Mouse (Mus musculus) brain, embryonic 18.5 days (tissue): ENCODE results near the gene Gm7735.
"Not testable (repeated sequence)": the region's sequence is repeated elsewhere in the genome, so short reads cannot be mapped to it uniquely, and the experiment has no call there.

Source experiments
- DNase-seq: peaks from one replicate; pipeline ENCODE4 v3.0.0-alpha.2; 2012; ENCODE audit warnings: low read depth, low spot score

Gene Gm7735

DNA sequence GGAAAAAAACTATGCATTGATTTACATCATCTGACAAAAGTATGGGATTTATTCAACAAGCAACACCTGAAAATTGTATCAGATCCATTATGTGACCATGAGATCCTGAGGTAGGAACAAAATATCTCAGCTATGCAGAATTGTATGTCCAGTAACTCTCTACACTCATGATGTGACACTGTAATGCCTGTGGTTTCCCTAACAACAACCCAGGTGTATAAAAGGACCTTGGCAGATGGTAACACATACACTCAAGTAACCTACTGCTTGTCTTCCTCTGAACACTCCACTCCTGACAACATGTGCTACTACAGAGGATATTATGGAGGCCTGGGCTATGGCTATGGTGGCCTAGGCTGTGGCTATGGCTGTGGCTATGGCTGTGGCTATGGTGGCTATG is at the start of gene Gm7735:
Gene Gm7735 (plus strand): TSS at position 301 of the 400 bp plus-strand sequence.
- not testable (repeated sequence) for DNase-seq

DNA sequence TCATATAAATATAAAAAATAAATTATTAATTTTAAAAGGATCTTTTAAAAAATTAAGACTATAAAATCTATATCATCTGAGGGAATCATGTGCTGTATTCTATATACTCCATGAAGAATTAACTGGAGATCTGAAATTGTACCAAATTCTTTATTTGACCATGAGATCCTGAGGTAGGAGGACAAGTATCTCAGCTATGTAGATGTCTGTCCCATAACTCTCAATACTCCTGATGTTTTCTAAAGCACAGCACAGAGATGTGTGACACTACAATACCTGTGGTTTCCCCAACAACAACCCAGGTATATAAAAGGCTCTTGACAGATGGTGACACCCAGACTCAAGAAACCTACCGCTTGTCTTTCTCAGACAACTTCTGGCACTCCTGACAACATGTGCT is 28.7 kb upstream of the Gm7735 start, which contains the start of gene Gm6358:
Gene Gm6358 (plus strand): TSS at position 301 of the 400 bp plus-strand sequence.
- DNase-seq, result no peak

DNA sequence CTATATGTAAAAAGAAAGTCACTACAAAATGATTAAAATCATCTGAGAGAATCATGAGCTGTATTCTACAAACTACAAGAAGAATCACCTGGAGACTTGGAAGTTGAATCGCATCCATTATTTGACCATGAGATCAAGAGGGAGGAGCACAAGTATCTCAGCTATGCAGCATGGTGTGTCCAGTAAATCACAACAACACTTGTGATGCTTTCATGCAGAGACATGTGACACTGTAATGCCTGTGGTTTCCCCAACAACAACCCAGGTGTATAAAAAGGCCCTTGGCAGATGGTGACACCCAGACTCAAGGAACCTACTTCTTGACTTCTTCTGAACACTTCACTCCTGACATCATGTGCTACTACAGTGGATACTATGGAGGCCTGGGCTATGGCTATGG is 18.5 kb upstream of the Gm7735 start, which contains the start of gene Gm10061:
Gene Gm10061 (plus strand): TSS at position 301 of the 400 bp plus-strand sequence.
- no peak for DNase-seq

DNA sequence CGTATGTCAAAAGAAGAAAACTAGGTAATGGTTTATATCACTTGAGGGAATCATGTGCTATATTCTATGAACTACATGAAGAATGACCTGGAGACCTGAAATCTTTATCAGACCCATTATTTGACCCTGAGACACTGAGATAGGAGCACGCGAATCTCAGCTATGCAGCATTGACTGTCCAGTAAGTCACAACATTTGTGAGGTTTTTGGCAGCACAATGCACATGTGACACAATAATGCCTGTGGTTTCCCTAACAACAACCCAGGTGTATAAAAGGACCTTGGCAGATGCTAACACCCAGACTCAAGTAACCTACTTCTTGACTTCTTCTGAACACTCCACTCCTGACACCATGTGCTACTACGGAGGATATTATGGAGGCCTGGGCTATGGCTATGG is 11.6 kb upstream of the Gm7735 start, which contains the start of gene Gm9789:
Gene Gm9789 (plus strand): TSS at position 301 of the 400 bp plus-strand sequence.
- no peak for DNase-seq

DNA sequence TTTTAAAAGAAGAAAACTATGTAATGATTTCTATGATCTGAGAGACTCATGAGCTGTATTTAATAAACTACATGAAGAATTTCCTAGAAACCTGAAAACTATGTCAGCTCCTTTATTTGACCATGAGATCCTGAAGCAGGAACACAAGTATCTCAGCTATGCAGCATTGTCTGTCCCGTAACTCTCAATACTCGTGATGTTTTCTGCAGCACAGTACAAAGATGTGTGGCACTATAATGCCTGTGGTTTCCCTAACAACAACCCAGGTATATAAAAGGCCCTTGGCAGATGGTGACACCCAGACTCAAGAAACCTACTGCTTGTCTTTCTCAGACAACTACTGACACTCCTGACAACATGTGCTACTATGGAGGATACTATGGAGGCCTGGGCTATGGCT is 5.1 kb downstream of the Gm7735 start, which contains the start of gene 1110057P08Rik:
Gene 1110057P08Rik (plus strand): TSS at position 301 of the 400 bp plus-strand sequence.
- no peak for DNase-seq

DNA sequence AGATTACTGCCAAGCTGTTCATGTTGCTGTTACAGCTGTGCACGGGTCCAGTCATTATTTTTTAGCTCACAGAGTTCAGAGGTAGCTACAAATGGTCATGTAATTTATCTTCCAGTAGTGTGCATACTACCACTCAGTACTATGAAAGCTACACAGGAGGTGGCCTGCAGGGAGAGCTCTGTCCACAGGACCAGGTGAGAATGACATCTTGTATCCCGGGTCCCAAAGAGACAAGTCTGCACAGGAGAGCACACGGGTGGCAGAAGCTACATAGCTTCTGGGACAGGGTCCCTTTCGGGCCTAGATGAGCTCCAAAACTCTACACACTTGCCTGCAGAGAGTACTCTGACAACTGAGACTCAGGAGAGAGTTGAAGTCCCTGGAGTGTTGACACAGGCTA is 19.3 kb downstream of the Gm7735 start:
- DNase-seq, result no peak

DNA sequence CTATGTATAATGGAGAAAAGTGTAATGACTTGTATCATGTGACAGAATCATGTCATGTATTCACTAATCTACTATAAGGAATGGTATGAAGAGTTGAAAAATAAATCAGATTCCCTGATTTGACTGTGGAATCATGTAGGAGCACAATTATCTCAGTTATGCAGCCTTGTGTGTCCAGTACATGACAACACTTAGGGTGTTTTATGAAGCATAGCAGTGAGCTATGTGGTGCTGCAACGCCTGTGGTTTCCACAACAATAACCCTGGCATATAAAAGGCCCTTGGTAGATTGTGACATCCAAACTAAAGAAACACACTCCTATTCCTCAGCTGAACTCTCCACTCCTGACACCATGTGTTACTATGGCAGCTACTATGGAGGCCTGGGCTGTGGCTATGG is 36.3 kb downstream of the Gm7735 start, which contains the start of gene Krtap20-2:
Gene Krtap20-2 (plus strand): TSS at position 301 of the 400 bp plus-strand sequence.
- DNase-seq, result no peak
